Mouse (Mus musculus): Measurements from ENCODE around the gene Dclre1a. TPM values are rescaled to one million over a fixed set of nuclear protein-coding genes. Genes with fewer than 3 reads are reported as not detected.
"Not testable (repeated sequence)": the region's sequence is repeated elsewhere in the genome, so short reads cannot be mapped to it uniquely, and the experiment has no call there.

Gene Dclre1a
- polyA plus RNA-seq, 1 experiment from 2014 or later: 9.6 TPM

DNA sequence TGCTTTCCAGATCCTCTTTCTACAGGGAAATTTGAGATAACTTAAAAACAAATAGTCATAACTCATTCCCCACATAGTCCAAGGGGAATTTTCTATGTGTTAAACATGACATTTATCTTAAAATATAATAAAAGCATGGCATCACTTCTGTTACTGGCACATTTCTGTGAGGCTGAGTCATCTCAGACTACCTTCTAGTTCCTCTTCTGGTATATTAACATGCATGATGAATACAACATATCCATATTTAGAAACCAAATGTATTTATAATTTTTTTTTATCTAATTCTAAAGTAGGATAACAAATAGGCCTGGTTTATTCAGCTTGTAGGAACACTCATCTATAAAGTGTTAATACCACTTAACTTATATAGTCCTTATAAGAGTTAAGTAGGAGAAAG lies 2.0 kb downstream of the Dclre1a start:
- H3K27ac ChIP-seq (replicated peaks): no peak overlapping the region

DNA sequence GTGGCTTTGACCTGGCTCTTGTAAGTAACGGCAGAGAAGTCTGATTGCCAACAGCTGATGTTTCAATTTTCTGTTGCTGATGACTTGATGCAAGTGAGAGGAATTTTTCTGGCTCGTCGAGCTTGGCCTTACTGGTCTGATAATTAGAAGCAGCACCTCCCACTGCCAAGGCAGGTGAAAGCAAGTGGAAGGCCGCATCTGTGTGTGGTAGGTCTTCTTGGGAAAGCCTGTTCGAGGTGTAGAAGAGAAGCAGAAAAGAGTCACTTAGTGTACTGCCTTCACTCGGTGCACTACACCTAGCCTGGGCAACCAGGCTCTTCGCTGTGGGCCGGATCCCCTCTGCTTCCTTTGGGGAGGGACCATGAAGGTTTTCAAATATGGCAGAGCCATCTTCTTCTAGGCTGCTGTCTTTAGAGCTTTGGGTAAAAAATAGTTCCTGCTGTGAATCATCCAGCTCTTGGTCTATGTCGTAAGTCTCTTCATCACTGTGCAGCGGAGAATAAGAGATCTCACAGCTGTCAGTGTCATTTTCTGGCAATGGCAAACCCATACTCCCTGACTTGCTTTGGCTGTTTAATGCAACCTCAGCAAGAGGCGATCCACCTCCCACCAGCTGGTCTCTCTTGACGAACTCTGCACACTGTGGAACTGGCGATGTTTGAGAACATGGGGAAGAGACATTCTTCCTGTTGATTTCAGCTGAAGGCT lies 3.2 kb downstream of the Dclre1a start:
- no peak for ATAC-seq (ENCODE audit: low FRiP score, low read depth)
- H3K27me3 ChIP-seq: no peaks in the 10 kb centered on the region
- 91% methylated on average over 13 of the region's 13 CpGs for WGBS
- no peak overlapping the region for H3K27ac ChIP-seq (replicated peaks)
- peaks cover 17% of the 10 kb centered on the region; the same call in 1 of the 2 replicates for H3K36me3 ChIP-seq
- no peak overlapping the region for H3K4me3 ChIP-seq
- no peak overlapping the region for H3K9ac ChIP-seq
- no peak overlapping the region for H3K4me2 ChIP-seq
- peaks cover 19% of the 10 kb centered on the region for H3K4me1 ChIP-seq (replicated peaks)
- H3K9me3 ChIP-seq: no peaks in the 10 kb centered on the region

More for the DNA sequence above, 2.0 kb downstream of the Dclre1a start:
- H3K9ac ChIP-seq: no peak overlapping the region
- H3K4me1 ChIP-seq (replicated peaks): peaks cover 28% of the 10 kb centered on the region
- H3K27me3 ChIP-seq: no peaks in the 10 kb centered on the region
- no peak overlapping the region for H3K4me2 ChIP-seq
- H3K9me3 ChIP-seq: no peaks in the 10 kb centered on the region
- no peak overlapping the region for H3K4me3 ChIP-seq
- peaks cover 13% of the 10 kb centered on the region; the same call in 1 of the 2 replicates for H3K36me3 ChIP-seq
- no peak for ATAC-seq (ENCODE audit: low FRiP score, low read depth)

DNA sequence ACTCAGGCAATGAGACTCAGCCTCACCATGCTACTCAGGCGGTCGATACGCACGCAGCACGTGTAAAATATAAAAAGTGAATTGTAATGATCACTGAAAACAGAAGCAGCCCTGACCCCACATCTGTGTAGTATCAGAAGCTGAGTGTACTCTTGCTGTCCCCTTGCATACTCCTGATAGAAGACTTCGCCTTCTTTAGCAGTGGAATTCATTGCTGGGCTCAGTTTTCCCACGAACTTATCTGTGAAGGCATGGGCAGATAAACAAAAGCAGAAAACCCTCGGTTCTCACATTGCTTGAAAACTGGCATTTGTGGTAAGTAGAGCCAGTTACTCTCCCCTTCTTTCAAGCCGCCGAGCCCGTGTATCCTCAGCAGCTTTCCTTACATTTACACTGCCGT lies 4.7 kb downstream of the Dclre1a start:
- H3K9me3 ChIP-seq: no peaks in the 10 kb centered on the region
- no peak overlapping the region for H3K4me2 ChIP-seq
- peaks cover 9% of the 10 kb centered on the region for H3K4me1 ChIP-seq (replicated peaks)
- ATAC-seq (ENCODE audit: low FRiP score, low read depth): no peak
- H3K4me3 ChIP-seq: no peak overlapping the region
- H3K9ac ChIP-seq: no peak overlapping the region
- no peaks in the 10 kb centered on the region for H3K27me3 ChIP-seq
- 94% methylated on average over 12 of the region's 12 CpGs for WGBS
- H3K27ac ChIP-seq (replicated peaks): no peak overlapping the region
- peaks cover 18% of the 10 kb centered on the region; the same call in 1 of the 2 replicates for H3K36me3 ChIP-seq

GRCm38 (mm10) chr19:56535765-56536164 lies 12.3 kb downstream of the Dclre1a start:
- Histone ChIP-seq H3K36me3 (0 out of 2 replicates have a peak, but pooled peaks cover 7% of the 10 kb centered on the region), H3K9ac (no peak overlapping the region), H3K27ac (replicated peaks) (no peak overlapping the region), H3K4me2 (no peak overlapping the region), H3K4me1 (replicated peaks) (no peaks in the 10 kb centered on the region), H3K9me3 (no peaks in the 10 kb centered on the region), H3K4me3 (no peak overlapping the region), H3K27me3 (no peaks in the 10 kb centered on the region)
- WGBS: 92% methylated on average over 9 of the region's 9 CpGs
- no peak for ATAC-seq (ENCODE audit: low FRiP score, low read depth)

- Histone ChIP-seq H3K27me3 (no peaks in the 10 kb centered on the region), H3K9ac (no peak overlapping the region), H3K4me1 (replicated peaks) (no peaks in the 10 kb centered on the region), H3K4me2 (no peak overlapping the region), H3K9me3 (no peaks in the 10 kb centered on the region), H3K4me3 (no peak overlapping the region), H3K36me3 (0 out of 2 replicates have a peak, but pooled peaks cover 4% of the 10 kb centered on the region), H3K27ac (replicated peaks) (no peak overlapping the region)
- ATAC-seq (ENCODE audit: low FRiP score, low read depth): no peak
- WGBS: 60% methylated on average over 9 of the region's 9 CpGs
These were observed 13.0 kb downstream of the Dclre1a start for GRCm38 (mm10) chr19:56535064-56535463.

GRCm38 (mm10) chr19:56534337-56534736 lies 13.7 kb downstream of the Dclre1a start:
- Histone ChIP-seq H3K36me3 (0 out of 2 replicates have a peak, but pooled peaks cover 3% of the 10 kb centered on the region), H3K9ac (no peak overlapping the region), H3K4me1 (replicated peaks) (no peaks in the 10 kb centered on the region), H3K27me3 (no peaks in the 10 kb centered on the region), H3K4me2 (no peak overlapping the region), H3K27ac (replicated peaks) (no peak overlapping the region), H3K4me3 (no peak overlapping the region), H3K9me3 (no peaks in the 10 kb centered on the region)
- WGBS: 80% methylated on average over 3 of the region's 3 CpGs
- no peak for ATAC-seq (ENCODE audit: low FRiP score, low read depth)

- Histone ChIP-seq H3K27ac (replicated peaks) (no peak overlapping the region), H3K9ac (no peak overlapping the region), H3K4me1 (replicated peaks) (no peaks in the 10 kb centered on the region), H3K27me3 (no peaks in the 10 kb centered on the region), H3K9me3 (no peaks in the 10 kb centered on the region), H3K4me2 (no peak overlapping the region), H3K4me3 (no peak overlapping the region), H3K36me3 (0 out of 2 replicates have a peak, but pooled peaks cover 3% of the 10 kb centered on the region)
- ATAC-seq (ENCODE audit: low FRiP score, low read depth): no peak
- WGBS: 94% methylated on average over 14 of the region's 14 CpGs
These were observed 14.5 kb downstream of the Dclre1a start for GRCm38 (mm10) chr19:56533291-56534071.

DNA sequence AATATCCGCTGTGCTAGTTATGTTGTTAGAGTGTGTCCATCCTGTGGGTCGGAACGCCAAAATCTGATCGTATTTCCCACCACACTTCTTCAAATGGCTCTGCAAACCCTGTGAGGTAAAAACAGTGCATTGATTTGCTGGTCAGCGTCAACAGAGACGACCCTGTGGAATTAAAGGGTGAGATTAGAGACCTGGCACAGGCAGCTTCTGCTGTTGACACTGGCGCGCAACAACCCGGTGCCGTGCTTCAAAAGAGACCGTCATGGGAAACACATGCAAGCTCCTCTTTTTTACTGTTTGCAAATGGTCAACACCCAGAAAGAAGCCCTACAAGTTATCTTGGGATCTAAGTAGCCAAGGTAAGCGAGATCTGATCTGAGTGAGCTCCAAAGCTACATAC lies 16.8 kb downstream of the Dclre1a start:
- no peaks in the 10 kb centered on the region for H3K4me1 ChIP-seq (replicated peaks)
- no peaks in the 10 kb centered on the region for H3K36me3 ChIP-seq
- H3K27ac ChIP-seq (replicated peaks): no peak overlapping the region
- no peaks in the 10 kb centered on the region for H3K27me3 ChIP-seq
- ATAC-seq (ENCODE audit: low FRiP score, low read depth): no peak
- no peaks in the 10 kb centered on the region for H3K9me3 ChIP-seq
- H3K4me3 ChIP-seq: no peak overlapping the region
- no peak overlapping the region for H3K9ac ChIP-seq
- no peak overlapping the region for H3K4me2 ChIP-seq
- 96% methylated on average over 12 of the region's 12 CpGs for whole genome bisulfite sequencing

- no CpG with 5 or more reads among the region's 11 CpGs for WGBS
- H3K9me3 ChIP-seq; H3K27me3 ChIP-seq; H3K36me3 ChIP-seq; H3K9ac ChIP-seq; ATAC-seq (ENCODE audit: low FRiP score, low read depth); H3K4me2 ChIP-seq; H3K27ac ChIP-seq (replicated peaks); H3K4me1 ChIP-seq (replicated peaks); H3K4me3 ChIP-seq: not testable (repeated sequence)
These were observed 17.5 kb downstream of the Dclre1a start for GRCm38 (mm10) chr19:56530529-56530928.

DNA sequence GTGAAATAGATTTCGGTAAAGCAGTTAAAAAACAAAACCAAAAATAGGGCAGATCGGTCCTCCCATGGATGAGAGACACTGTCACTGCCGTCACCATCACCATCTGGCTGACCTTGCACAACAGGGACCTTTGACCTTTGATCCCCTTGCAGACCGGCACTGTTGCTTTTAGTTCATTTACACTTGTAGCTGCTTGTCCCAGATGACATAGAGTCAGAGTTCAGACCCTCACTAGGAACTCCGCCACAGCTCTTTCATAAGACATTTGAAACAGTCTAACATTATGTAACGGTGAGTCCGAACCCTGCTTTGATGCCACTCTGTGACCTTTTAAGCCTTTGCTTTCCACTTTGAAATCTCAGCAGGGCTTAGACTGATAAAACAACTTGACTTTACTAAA lies 28.6 kb downstream of the Dclre1a start:
- not testable (repeated sequence) for H3K27me3 ChIP-seq; H3K9ac ChIP-seq; H3K27ac ChIP-seq (replicated peaks); H3K4me2 ChIP-seq; H3K9me3 ChIP-seq; H3K36me3 ChIP-seq; H3K4me1 ChIP-seq (replicated peaks); ATAC-seq (ENCODE audit: low FRiP score, low read depth); H3K4me3 ChIP-seq
- no CpG with 5 or more reads among the region's 7 CpGs for WGBS

DNA sequence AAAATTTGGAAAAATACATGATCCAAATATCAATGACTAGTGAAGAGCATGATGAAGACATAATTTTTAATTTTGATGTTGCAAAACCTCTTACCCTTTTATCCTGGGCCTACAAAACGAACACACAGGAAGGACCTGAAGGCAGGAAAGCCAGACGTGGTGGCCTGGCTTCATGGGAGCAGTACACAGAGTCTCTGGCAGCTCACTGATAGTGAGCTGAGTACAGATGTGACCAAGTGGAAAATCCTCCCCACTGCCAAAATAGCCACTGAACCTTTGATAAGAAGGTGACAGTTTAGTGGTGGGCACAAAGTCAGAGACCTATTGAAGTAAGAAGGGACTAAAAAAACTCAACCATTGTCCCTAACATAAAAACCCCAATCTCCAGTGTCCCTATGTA lies 34.5 kb downstream of the Dclre1a start:
- H3K4me3 ChIP-seq; H3K9ac ChIP-seq; H3K4me2 ChIP-seq; H3K36me3 ChIP-seq; ATAC-seq (ENCODE audit: low FRiP score, low read depth); H3K9me3 ChIP-seq; H3K27me3 ChIP-seq; H3K27ac ChIP-seq (replicated peaks); H3K4me1 ChIP-seq (replicated peaks): not testable (repeated sequence)
- no CpG with 5 or more reads among the region's 2 CpGs for whole genome bisulfite sequencing

- H3K27ac ChIP-seq (replicated peaks); H3K4me3 ChIP-seq; H3K4me2 ChIP-seq; ATAC-seq (ENCODE audit: low FRiP score, low read depth); H3K9me3 ChIP-seq; H3K9ac ChIP-seq; H3K36me3 ChIP-seq; H3K4me1 ChIP-seq (replicated peaks); H3K27me3 ChIP-seq: not testable (repeated sequence)
- no CpG with 5 or more reads among the region's 4 CpGs for WGBS
These were observed 36.8 kb downstream of the Dclre1a start for GRCm38 (mm10) chr19:56511207-56511606.
